Mouse (Mus musculus): ENCODE data around the gene 4921530L21Rik. TPM values are rescaled to one million over a fixed set of nuclear protein-coding genes. Genes with fewer than 3 reads are reported as not detected.

The 4921530L21Rik gene
- total RNA-seq (2015) (not detected in 2 replicates), total RNA-seq (2017) (not detected in 2 replicates)

DNA sequence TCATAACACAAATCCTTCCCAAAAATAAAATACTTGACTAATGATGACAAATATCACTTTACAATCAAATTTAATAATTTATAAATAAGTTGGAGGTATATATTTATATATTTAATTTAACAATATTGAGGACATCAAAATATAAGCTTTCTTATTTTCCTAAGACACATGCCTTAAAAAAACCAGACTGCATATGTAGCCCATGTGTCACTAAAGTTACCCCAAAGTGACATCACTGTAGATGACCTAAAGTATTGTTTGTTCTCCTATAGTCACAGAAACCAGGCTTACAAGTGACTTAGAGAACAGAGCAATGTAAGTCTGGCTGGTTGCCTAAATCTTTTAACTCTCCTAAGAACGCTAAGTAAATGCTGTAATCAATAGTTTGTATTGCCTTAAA, at the start of gene 4921530L21Rik:
Gene 4921530L21Rik (plus strand): TSS at position 301 of the 400 bp plus-strand sequence.
- ATAC-seq (replicated peaks; ENCODE audit: poor library complexity), result no peak

DNA sequence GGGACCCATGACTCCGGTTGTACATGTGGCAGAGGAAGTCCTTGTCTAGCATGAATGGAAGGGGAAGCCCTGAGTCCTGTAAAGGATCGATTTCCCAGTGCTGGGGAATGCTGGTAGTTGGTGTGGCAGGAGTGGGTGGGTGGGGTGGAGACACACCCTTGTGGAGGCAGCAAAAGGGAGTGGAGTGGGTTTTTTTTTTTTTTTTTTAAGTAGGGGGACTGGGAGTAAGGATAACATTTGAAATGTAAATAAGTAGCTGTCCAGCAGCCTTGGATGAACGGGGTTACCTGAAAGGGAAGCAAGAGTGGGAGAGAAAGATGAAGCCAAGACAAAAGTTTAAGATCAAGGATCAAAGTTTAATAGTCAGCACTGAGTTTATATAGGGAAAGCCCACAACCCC, 47.2 kb upstream of the 4921530L21Rik start:
- no peak for ATAC-seq (replicated peaks; ENCODE audit: poor library complexity)

GRCm38 (mm10) chr14:95862981-95863380, 18.1 kb upstream of the 4921530L21Rik start:
- ATAC-seq (replicated peaks; ENCODE audit: poor library complexity), result no peak

DNA sequence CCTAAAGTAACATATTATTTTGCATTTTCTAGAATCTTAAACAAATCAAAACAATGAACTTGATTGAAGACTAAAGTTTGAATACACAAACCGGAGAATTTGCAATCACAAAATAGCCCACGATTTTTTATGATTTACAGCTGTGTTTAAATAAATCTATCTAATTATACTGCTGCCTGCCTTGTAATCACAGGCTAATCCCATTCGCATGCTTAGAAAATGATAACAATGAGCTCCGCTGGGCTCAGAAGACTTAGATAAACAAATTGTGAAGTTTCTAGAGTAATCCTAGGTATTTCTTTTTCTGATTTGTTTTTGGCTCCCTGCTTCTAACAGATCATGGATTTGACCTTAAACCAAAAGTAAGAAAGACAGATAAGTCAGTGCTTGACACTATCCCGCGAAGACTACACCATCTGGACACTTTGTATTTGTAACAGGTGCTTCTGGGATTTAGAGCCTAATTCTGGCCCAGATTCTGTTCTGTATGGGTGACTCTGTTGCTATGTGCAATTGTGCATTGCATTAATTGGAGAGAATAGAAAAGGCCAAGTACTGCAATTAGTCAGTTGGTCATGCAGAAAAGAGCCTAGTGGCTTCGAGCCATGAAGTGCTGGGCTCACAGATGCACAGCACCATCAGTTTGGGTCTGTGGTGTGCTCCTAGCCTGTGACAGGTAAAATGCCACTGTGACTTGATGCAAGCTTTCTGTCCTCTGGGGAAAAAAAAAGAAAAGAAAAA, 15.2 kb upstream of the 4921530L21Rik start:
- no peak for ATAC-seq (replicated peaks; ENCODE audit: poor library complexity)

GRCm38 (mm10) chr14:95872020-95872419, 9.0 kb upstream of the 4921530L21Rik start:
- no peak for ATAC-seq (replicated peaks; ENCODE audit: poor library complexity)

GRCm38 (mm10) chr14:95876785-95877510, 4.1 kb upstream of the 4921530L21Rik start:
- no peak for ATAC-seq (replicated peaks; ENCODE audit: poor library complexity)

DNA sequence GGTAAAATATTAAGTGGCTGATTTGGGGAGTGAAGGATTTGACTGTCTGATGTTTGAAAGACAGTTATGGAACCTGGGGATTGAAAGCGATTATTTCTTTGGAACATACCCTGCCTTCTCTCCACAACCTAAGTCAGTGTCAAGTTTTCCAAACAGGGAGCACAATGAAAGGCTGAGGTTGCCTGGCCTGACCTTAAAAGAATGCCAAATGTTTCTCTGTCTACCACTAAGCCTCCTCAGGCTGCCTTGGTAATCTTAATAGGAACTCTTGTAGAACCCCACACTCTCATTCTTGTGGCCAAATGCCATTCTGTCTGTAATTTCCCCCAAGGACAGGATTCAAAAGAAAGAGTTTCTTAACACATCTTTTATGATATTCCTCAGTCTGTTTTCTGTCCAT, 3.5 kb upstream of the 4921530L21Rik start:
- no peak for ATAC-seq (replicated peaks; ENCODE audit: poor library complexity)

DNA sequence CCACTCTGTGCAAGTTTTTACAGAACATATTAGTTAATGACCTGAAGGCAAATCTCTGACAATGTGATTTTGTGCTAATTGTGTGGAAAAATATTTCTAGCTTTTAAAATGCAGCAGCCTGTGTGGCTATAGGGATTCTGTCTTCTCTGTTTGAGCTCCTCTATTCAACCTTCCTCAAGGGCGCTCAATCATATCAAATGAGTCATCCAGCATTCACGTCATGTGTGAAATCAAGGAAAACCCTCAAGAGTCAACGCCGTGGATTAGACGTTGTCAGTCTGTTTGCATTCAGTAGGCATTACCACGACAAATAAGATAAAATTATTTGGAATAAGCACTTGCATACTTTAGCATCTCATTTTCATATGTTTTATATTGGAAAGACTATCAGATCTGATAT, 18.4 kb downstream of the 4921530L21Rik start:
- no peak for ATAC-seq (replicated peaks; ENCODE audit: poor library complexity)

- no peak for ATAC-seq (replicated peaks; ENCODE audit: poor library complexity)
Observed at GRCm38 (mm10) chr14:95904591-95905095, 23.6 kb downstream of the 4921530L21Rik start.

GRCm38 (mm10) chr14:95913293-95913692, 32.2 kb downstream of the 4921530L21Rik start:
- no peak for ATAC-seq (replicated peaks; ENCODE audit: poor library complexity)

GRCm38 (mm10) chr14:95926742-95927141, 45.7 kb downstream of the 4921530L21Rik start:
- ATAC-seq (replicated peaks; ENCODE audit: poor library complexity), result peak; percentile 83

DNA sequence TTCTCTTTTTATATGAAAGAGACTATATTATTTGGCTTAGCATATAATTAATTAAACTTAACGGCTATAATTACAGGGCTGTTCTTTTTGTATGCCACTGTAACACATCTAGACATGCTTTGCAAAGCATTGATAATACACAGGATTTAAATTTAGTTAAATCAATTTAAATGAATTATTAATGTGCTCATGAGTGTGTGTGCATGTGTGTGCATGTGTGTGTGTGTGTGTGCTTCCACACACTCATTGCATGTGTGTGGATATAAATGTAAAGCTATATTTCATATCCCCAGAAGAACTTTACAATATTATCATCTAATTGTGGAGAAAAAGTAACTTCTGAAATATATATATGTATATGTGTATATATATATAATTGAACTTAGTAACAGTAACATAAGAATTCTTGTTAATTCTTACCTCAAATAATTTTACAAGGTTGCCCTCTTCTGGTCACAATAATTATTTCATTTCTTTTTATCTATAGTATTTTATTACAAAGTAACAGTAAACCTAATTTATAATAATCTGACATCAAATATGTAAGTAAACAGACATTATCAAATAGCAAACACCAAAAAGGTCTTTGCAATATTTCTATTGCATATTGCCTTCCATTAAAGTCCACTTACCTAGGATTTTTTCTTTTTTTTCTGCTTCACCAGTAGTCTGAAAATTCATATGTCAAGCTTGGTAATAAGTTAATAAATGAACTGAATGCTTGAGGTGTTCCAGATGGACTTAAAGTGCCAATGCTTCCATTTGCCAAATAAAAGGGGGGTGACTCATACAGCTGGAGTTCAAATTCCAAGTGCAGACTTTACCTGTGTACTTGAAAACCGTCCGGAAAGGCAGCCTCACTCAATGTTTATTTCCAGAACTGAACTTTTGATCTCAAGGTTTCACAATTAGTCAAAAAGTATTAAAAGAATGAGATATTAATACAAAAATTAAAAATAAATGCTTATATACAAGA, 47.0 kb downstream of the 4921530L21Rik start:
- peak; percentile 48; the same call in 1 of the 2 replicates for ATAC-seq (replicated peaks; ENCODE audit: poor library complexity)
